Mouse (Mus musculus) retina, adult 2 months (tissue): ENCODE data around the gene Birc7.

Source experiments
- DNase-seq: peaks from one replicate; pipeline ENCODE4 v3.0.0-alpha.2; 2012; ENCODE audit warnings: low read depth, low spot score

Gene Birc7

DNA sequence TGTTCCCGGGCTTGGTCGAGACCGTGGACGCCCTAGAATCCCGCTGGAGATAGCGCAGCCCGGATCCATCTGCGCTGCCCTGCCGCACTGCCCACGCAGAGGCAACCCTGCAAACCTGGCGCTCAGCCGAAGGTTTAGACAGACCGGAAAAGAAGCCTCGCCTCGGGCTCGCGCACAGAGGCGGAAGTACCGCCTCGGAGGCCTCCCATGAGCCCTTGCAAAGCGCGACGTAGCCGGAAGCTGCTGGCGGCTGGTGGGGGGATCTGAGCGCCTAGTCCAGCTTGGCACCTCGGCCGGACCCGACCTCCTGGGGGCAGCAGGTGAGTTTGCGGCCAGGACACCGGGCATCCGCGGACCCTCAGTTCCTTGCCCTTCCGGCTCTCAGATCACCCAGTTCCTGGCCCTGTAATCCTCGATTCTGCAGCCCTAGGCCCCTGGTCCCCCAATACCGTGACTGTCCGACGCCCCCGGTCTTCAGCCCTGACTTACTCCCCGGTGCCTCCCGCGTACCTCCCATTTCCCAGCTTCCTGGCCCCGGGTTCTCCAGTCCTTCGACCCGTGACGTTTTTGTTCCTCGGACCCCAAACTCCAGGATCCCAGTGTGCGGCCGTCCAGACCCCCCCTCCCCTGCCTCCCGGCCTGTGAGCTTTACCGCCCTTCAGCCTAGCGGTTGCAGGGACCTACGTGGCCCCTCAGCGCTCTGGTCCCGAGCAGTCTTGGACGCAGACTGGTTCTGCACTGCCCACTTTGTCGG, 38.4 kb downstream of the Birc7 start, which contains the start of gene Arfgap1:
Gene Arfgap1, plus strand, starts transcription at position 216 of the 754 bp plus-strand sequence.
- DNase-seq, result peak; percentile 73

DNA sequence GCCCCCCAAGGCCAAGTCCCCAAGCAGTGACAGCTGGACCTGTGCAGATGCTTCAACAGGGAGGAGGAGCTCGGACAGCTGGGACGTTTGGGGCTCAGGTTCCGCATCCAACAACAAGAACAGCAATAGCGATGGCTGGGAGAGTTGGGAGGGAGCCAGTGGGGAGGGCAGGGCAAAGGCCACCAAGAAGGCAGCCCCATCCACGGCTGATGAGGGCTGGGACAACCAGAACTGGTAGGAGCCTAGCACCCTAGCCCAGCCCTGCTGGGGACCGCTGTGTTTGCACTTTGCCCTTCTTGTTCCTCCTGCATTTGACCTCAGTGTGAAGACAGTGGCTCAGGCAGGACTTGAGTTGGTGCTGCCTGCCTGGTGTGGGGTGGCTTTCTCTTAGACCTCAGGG, 52.3 kb downstream of the Birc7 start:
- no peak for DNase-seq
